Mouse (Mus musculus) bone marrow, adult 2 months (tissue): ENCODE data around the gene Utp14a. TPM values are rescaled to one million over a fixed set of nuclear protein-coding genes. Genes with fewer than 3 reads are reported as not detected.

Experiments used
- H3K27ac ChIP-seq: fragments of 200-500 bp; 2 replicates; pipeline ENCODE4 v1.5.1; 2012; ENCODE audit warnings: low read depth, mild to moderate bottlenecking, control low read depth, inconsistent platforms, low read length; ENCODE audit not compliant: control insufficient read depth, poor library complexity, insufficient read depth
- H3K4me1 ChIP-seq: fragments of 200-500 bp; 2 replicates; pipeline ENCODE4 v1.6.1; 2011; ENCODE audit warnings: low read length; ENCODE audit not compliant: control insufficient read depth, insufficient read depth
- H3K4me3 ChIP-seq: fragments of 200-500 bp; replicated peaks from 2 replicates; pipeline ENCODE3; 2011; ENCODE audit warnings: mild to moderate bottlenecking, low read depth, low read length, control low read depth; ENCODE audit not compliant: control insufficient read depth
- CTCF ChIP-seq: fragments of 200-500 bp; IDR thresholded peaks from 2 replicates; pipeline ENCODE4 v1.5.1; 2011; ENCODE audit warnings: low read length, control low read depth; ENCODE audit not compliant: control insufficient read depth, insufficient read depth
- POLR2A ChIP-seq: fragments of 200-500 bp; IDR thresholded peaks from 2 replicates; pipeline ENCODE4 v1.6.1; 2011; ENCODE audit warnings: low read depth, mild to moderate bottlenecking, control low read depth, low read length, borderline replicate concordance; ENCODE audit not compliant: control insufficient read depth
- WGBS: fragments of 180-500 bp; shearing (Covaris S2); methylation state at CpG from one replicate; pipeline ENCODE4 v1.1.7; 2018; 5-methylcytosine and 5-hydroxymethylcytosine counted together
- polyA plus RNA-seq: library from polyadenylated mRNA; stranded (reverse); fragments of >200 nt; gene quantifications from 2 replicates; pipeline ENCODE4 v1.2.4, GENCODE M21; 2011; ENCODE audit warnings: low replicate concordance; ENCODE audit not compliant: missing spikeins, insufficient read depth, insufficient read length

The Utp14a gene
- polyA plus RNA-seq, 1 experiment, result 29.7 TPM

GRCm38 (mm10) chrX:48286488-48286887 is 29.8 kb downstream of the Utp14a start:
- Histone ChIP-seq H3K27ac (no peak overlapping the region; the same call in 1 of the 2 replicates), H3K4me3 (no peak overlapping the region), H3K4me1 (peaks cover 2% of the 10 kb centered on the region; the same call in 1 of the 2 replicates)
- WGBS, result 72% methylated on average over 6 of the region's 6 CpGs
- TF ChIP-seq CTCF, result no peak
- no peak for TF ChIP-seq POLR2A

DNA sequence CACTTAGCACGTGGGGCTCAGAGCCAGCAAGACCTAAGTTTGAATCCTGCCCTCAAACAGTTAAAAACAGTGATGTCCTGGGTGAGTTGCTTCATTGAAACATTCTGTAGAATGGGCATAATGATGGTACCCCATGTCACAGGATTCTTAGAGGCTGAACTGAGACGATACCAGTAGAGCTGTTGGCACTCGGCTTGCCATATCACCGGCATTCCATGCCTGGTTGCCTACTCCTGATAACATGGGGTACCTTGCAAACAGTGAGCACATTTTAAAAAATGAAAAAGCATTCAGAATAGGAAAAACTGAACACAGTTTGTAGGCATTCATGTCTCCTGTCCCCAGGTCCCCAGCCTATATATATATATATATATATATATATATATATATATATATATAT is 31.3 kb downstream of the Utp14a start:
- TF ChIP-seq CTCF (no peak), POLR2A (no peak)
- Histone ChIP-seq H3K4me1 (peaks cover 2% of the 10 kb centered on the region; the same call in 1 of the 2 replicates), H3K27ac (peak overlapping the region; percentile 42; the same call in 1 of the 2 replicates), H3K4me3 (no peak overlapping the region)
- 78% methylated on average over 4 of the region's 4 CpGs for whole genome bisulfite sequencing

DNA sequence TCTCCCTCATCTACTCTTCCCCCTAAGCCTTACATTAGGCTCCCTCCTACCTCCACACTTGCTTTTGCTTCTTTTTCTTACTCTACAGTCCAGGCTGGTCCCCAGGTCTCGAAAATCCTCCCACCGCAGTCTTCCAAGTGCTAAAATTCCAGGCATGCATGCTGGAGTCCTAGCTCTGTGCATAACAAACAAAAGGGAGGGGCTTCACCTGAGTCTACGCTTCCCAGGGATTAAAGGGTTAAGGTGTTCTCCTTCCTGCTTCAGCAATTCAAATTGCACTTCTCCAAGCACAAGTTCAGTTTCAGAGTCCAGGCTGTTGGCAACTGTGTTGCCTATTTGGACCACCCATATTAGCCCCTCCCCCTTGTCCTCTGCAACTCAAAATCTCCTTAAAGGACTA is 34.8 kb downstream of the Utp14a start:
- H3K4me3 ChIP-seq, result no peak overlapping the region
- 72% methylated on average over 3 of the region's 3 CpGs for WGBS
- TF ChIP-seq CTCF (no peak), POLR2A (no peak)
- peaks cover 2% of the 10 kb centered on the region; the same call in 1 of the 2 replicates for H3K4me1 ChIP-seq
- no peak overlapping the region for H3K27ac ChIP-seq

DNA sequence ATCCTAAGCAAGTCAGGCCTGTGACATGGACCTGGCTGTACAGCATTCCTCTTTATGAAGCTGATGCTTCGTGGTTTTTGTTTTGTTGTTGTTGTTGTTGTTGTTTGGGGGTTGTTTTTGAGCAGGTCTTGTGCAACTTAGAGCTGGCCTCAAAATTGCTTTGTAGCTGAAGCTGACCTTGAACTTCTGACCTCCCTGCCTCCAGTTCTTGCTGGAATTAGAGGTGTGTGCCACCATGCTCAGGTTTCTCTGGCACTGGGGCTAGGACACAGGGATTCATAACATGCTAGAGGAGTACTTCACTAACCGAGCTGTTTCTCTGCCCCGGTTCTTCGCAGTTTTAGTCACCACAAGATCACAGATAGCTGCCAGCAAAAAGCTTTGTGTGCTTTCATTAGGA is 48.7 kb downstream of the Utp14a start:
- TF ChIP-seq POLR2A, result no peak
- no peak for TF ChIP-seq CTCF
- WGBS, result 89% methylated on average over 4 of the region's 4 CpGs
- H3K4me3 ChIP-seq, result no peak overlapping the region
- H3K27ac ChIP-seq, result no peak overlapping the region
- no peaks in the 10 kb centered on the region; the same call in 1 of the 2 replicates for H3K4me1 ChIP-seq

- TF ChIP-seq POLR2A (no peak), CTCF (no peak)
- Histone ChIP-seq H3K4me3 (peak overlapping the region; percentile 12), H3K27ac (peak overlapping the region; percentile 48), H3K4me1 (no peaks in the 10 kb centered on the region; the same call in 1 of the 2 replicates)
- WGBS, result 41% methylated on average over 26 of the region's 26 CpGs
Measured at GRCm38 (mm10) chrX:48310706-48311517, 54.2 kb downstream of the Utp14a start.

GRCm38 (mm10) chrX:48311727-48312126 is 55.1 kb downstream of the Utp14a start:
- H3K4me3 ChIP-seq, result no peak overlapping the region
- WGBS, result 82% methylated on average over 5 of the region's 5 CpGs
- peak overlapping the region; percentile 39 for H3K27ac ChIP-seq
- TF ChIP-seq POLR2A (no peak), CTCF (no peak)
- H3K4me1 ChIP-seq, result no peaks in the 10 kb centered on the region; the same call in 1 of the 2 replicates

- WGBS, result 9% methylated on average over 33 of the region's 33 CpGs
- Histone ChIP-seq H3K4me3 (peak overlapping the region; percentile 75), H3K4me1 (no peaks in the 10 kb centered on the region; the same call in 1 of the 2 replicates), H3K27ac (peak overlapping the region; percentile 93)
- TF ChIP-seq POLR2A (peak; percentile 86), CTCF (no peak)
Measured at GRCm38 (mm10) chrX:48314530-48315079, 57.9 kb downstream of the Utp14a start.

DNA sequence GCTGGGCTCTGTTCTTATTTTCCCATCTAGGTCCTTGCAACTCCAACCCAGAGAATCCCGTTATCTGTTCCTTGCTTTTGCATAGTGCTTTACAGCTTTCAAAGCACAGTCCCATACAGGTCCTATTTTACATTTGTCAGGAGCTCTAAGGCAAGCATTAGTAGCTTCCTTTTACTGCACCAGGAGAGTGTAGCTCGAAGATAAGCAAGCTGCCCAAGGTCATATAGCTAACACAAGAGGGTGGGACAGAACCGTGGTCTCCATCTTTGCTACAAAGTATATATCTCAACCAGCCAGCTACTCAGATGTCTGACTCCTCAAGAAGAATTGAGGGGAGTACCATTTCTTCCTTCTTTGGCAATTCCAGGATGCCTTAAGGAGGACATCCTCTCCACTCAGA is 60.8 kb downstream of the Utp14a start:
- Histone ChIP-seq H3K4me3 (no peak overlapping the region), H3K27ac (no peak overlapping the region), H3K4me1 (peaks cover 2% of the 10 kb centered on the region; the same call in 1 of the 2 replicates)
- TF ChIP-seq POLR2A (no peak), CTCF (no peak)
- WGBS, result 48% methylated on average over 3 of the region's 3 CpGs

DNA sequence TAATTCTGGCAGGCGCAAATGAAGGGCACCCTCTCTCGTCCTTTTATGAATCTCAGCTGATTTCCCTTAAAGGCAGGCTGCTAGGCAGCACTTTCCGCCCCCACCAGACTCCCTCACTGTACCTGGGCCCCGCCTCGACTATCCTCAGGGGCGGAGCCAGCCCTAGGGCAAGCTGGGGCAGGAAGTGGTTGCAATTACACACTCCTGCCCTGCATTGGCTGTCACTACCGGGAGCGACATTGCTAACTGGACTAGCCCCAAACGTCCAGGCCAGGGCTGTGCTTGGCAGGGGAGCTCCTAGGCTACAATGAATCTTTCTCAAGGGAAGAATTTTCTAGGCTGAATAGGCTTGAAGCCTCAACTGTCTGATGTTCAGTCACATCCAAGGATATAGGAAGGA is 61.5 kb downstream of the Utp14a start:
- Histone ChIP-seq H3K4me3 (peak overlapping the region; percentile 18), H3K27ac (peak overlapping the region; percentile 5), H3K4me1 (peaks cover 2% of the 10 kb centered on the region; the same call in 1 of the 2 replicates)
- TF ChIP-seq POLR2A (peak; percentile 26; the same call in 1 of the 2 replicates), CTCF (no peak)
- WGBS, result 7% methylated on average over 9 of the region's 9 CpGs

Other genes starting within 250 kb of the Utp14a start
- 0.50 TPM in 1 of 2 replicates, not detected in the other for gene Apln, start 222.0 kb upstream of the Utp14a start, polyA plus RNA-seq
- gene Xpnpep2, start 148.1 kb upstream of the Utp14a start, polyA plus RNA-seq, result not detected in 2 replicates
- 19.3 and 33.7 TPM in 2 replicates for gene Sash3, start 110.4 kb upstream of the Utp14a start, polyA plus RNA-seq
- 4.4 and 14.2 TPM in 2 replicates for gene Zdhhc9, start 48.0 kb upstream of the Utp14a start, polyA plus RNA-seq
- 15.3 and 27.3 TPM in 2 replicates for gene Bcorl1, start 84.5 kb downstream of the Utp14a start, polyA plus RNA-seq
- gene Elf4, start 206.3 kb downstream of the Utp14a start, polyA plus RNA-seq, result 12.4 and 20.4 TPM in 2 replicates